Mouse (Mus musculus) liver, adult 2 months (tissue): ENCODE results near the gene Hist1h2ac.

Source experiments
- CTCF ChIP-seq: fragments of 200-500 bp; IDR thresholded peaks from 2 replicates; pipeline ENCODE4 v1.5.1; 2011; ENCODE audit warnings: low read depth, low read length, control low read depth
- POLR2A ChIP-seq: fragments of 200-500 bp; IDR thresholded peaks from 2 replicates; pipeline ENCODE4 v1.6.1; 2011; ENCODE audit warnings: low read length, control low read depth; ENCODE audit not compliant: insufficient read depth; ENCODE audit errors: extremely low read depth

GRCm38 (mm10) chr13:23696061-23696474, 12.3 kb upstream of the Hist1h2ac start:
- TF ChIP-seq CTCF = no peak
- TF ChIP-seq POLR2A = no peak
